Mouse (Mus musculus) heart, embryonic 10.5 days (tissue): ENCODE data around the gene Stard8. TPM values are rescaled to one million over a fixed set of nuclear protein-coding genes. Genes with fewer than 3 reads are reported as not detected.
"Not testable (repeated sequence)": the region's sequence is repeated elsewhere in the genome, so short reads cannot be mapped to it uniquely, and the experiment has no call there.

Source experiments
- DNase-seq: peaks from one replicate; pipeline ENCODE4 v3.0.0-alpha.2; 2017; ENCODE audit warnings: low spot score
- H3K27ac ChIP-seq: fragments of 300-500 bp; sonication (generic); 2 replicates; pipeline ENCODE4 v1.5.1; 2016; ENCODE audit warnings: mild to moderate bottlenecking
- H3K27me3 ChIP-seq: fragments of 300-500 bp; sonication (generic); 2 replicates; pipeline ENCODE4 v1.6.1; 2016; ENCODE audit warnings: mild to moderate bottlenecking; ENCODE audit not compliant: poor library complexity, insufficient read depth, severe bottlenecking
- H3K36me3 ChIP-seq: fragments of 300-500 bp; sonication (generic); 2 replicates; pipeline ENCODE4 v1.6.1; 2016; ENCODE audit warnings: mild to moderate bottlenecking, moderate library complexity
- H3K4me1 ChIP-seq: fragments of 300-500 bp; sonication (generic); 2 replicates; pipeline ENCODE4 v1.6.1; 2016; ENCODE audit warnings: mild to moderate bottlenecking
- H3K4me3 ChIP-seq: fragments of 300-500 bp; sonication (generic); 2 replicates; pipeline ENCODE4 v1.5.1; 2016; ENCODE audit warnings: mild to moderate bottlenecking, moderate library complexity
- H3K9me3 ChIP-seq: fragments of 300-500 bp; sonication (generic); 2 replicates; pipeline ENCODE4 v1.6.1; 2016; ENCODE audit warnings: mild to moderate bottlenecking, moderate library complexity
- WGBS: fragments of 180-500 bp; shearing (Covaris S2); methylation state at CpG from one replicate; pipeline ENCODE4 v1.1.7; 2016; 5-methylcytosine and 5-hydroxymethylcytosine counted together
- polyA plus RNA-seq: library from polyadenylated mRNA; unstranded; fragments of >200 nt; fragmentation: Nextera tagmentation; extraction: Ambion mirVana; gene quantifications from 2 replicates; pipeline ENCODE4 v1.2.1, GENCODE M21; 2016

The Stard8 gene
- polyA plus RNA-seq = 19.7 and 23.1 TPM in 2 replicates

- Histone ChIP-seq H3K27ac (peak within 1 kb of the TSS; percentile 71), H3K9me3 (no peaks in the 10 kb centered on the region), H3K27me3 (peaks cover 18% of the 10 kb centered on the region; the same call in 1 of the 2 replicates), H3K36me3 (no peaks in the 10 kb centered on the region), H3K4me3 (peak within 1 kb of the TSS; percentile 35; the same call in 1 of the 2 replicates), H3K4me1 (peaks cover 13% of the 10 kb centered on the region)
- DNase-seq = no peak
- WGBS = 32% methylated on average over 9 of the region's 9 CpGs
These were observed at the start of gene Stard8 for GRCm38 (mm10) chrX:99003046-99003445. Gene Stard8, plus strand, starts transcription at chrX:99003248.

GRCm38 (mm10) chrX:98953941-98954340 lies 49.1 kb upstream of the Stard8 start:
- WGBS = 27% methylated on average over 5 of the region's 6 CpGs

GRCm38 (mm10) chrX:98958287-98958686 lies 44.8 kb upstream of the Stard8 start:
- Histone ChIP-seq H3K27me3 (no peaks in the 10 kb centered on the region), H3K36me3 (no peaks in the 10 kb centered on the region), H3K27ac (no peak overlapping the region), H3K9me3 (no peaks in the 10 kb centered on the region), H3K4me1 (no peaks in the 10 kb centered on the region), H3K4me3 (no peak overlapping the region)
- WGBS = 88% methylated on average over 9 of the region's 9 CpGs
- DNase-seq = no peak

More at GRCm38 (mm10) chrX:98953941-98954340, 49.1 kb upstream of the Stard8 start:
- Histone ChIP-seq H3K4me3 (no peak overlapping the region), H3K36me3 (no peaks in the 10 kb centered on the region), H3K27ac (no peak overlapping the region), H3K27me3 (no peaks in the 10 kb centered on the region), H3K4me1 (no peaks in the 10 kb centered on the region), H3K9me3 (no peaks in the 10 kb centered on the region)
- DNase-seq = no peak

- no peak for DNase-seq
- WGBS = 71% methylated on average over 4 of the region's 4 CpGs
- Histone ChIP-seq H3K4me3 (no peak overlapping the region), H3K4me1 (no peaks in the 10 kb centered on the region), H3K27me3 (no peaks in the 10 kb centered on the region), H3K36me3 (no peaks in the 10 kb centered on the region), H3K27ac (no peak overlapping the region), H3K9me3 (no peaks in the 10 kb centered on the region)
These were observed 44.0 kb upstream of the Stard8 start for GRCm38 (mm10) chrX:98959050-98959449.

- Histone ChIP-seq H3K27ac (no peak overlapping the region), H3K9me3 (no peaks in the 10 kb centered on the region), H3K27me3 (no peaks in the 10 kb centered on the region), H3K36me3 (no peaks in the 10 kb centered on the region), H3K4me3 (no peak overlapping the region), H3K4me1 (no peaks in the 10 kb centered on the region)
- DNase-seq = no peak
These were observed 39.3 kb upstream of the Stard8 start for GRCm38 (mm10) chrX:98963742-98964141.

- H3K9me3 ChIP-seq = no peaks in the 10 kb centered on the region
- H3K4me3 ChIP-seq = no peak overlapping the region
- H3K36me3 ChIP-seq = no peaks in the 10 kb centered on the region
- no peak for DNase-seq
- H3K27ac ChIP-seq = no peak overlapping the region
- no peaks in the 10 kb centered on the region for H3K27me3 ChIP-seq
- H3K4me1 ChIP-seq = no peaks in the 10 kb centered on the region
These were observed 38.5 kb upstream of the Stard8 start for GRCm38 (mm10) chrX:98964513-98964912.

- not testable (repeated sequence) for DNase-seq, H3K36me3 ChIP-seq, H3K27me3 ChIP-seq, H3K4me3 ChIP-seq, H3K4me1 ChIP-seq, H3K27ac ChIP-seq, H3K9me3 ChIP-seq
- 46% methylated on average over 5 of the region's 5 CpGs for WGBS
These were observed 16.4 kb upstream of the Stard8 start for GRCm38 (mm10) chrX:98986611-98987010.

- H3K9me3 ChIP-seq = no peaks in the 10 kb centered on the region
- 0 out of 2 replicates have a peak, but pooled peaks cover 3% of the 10 kb centered on the region for H3K4me1 ChIP-seq
- H3K27ac ChIP-seq = no peak overlapping the region
- no peaks in the 10 kb centered on the region; the same call in 1 of the 2 replicates for H3K27me3 ChIP-seq
- DNase-seq = no peak
- H3K36me3 ChIP-seq = no peaks in the 10 kb centered on the region
- 34% methylated on average over 6 of the region's 6 CpGs for WGBS
- H3K4me3 ChIP-seq = no peak overlapping the region
These were observed 13.5 kb upstream of the Stard8 start for GRCm38 (mm10) chrX:98989574-98989973.

GRCm38 (mm10) chrX:99002065-99002464 lies 983 bp upstream of the Stard8 start:
- Histone ChIP-seq H3K27me3 (peaks cover 18% of the 10 kb centered on the region; the same call in 1 of the 2 replicates), H3K27ac (peak overlapping the region; percentile 71; the same call in 1 of the 2 replicates), H3K36me3 (no peaks in the 10 kb centered on the region), H3K4me3 (no peak overlapping the region), H3K4me1 (peaks cover 13% of the 10 kb centered on the region), H3K9me3 (no peaks in the 10 kb centered on the region)
- WGBS = 62% methylated on average over 6 of the region's 6 CpGs
- DNase-seq = no peak

- no peak overlapping the region for H3K27ac ChIP-seq
- no peaks in the 10 kb centered on the region for H3K36me3 ChIP-seq
- DNase-seq = no peak
- 77% methylated on average over 5 of the region's 5 CpGs for whole genome bisulfite sequencing
- no peak overlapping the region for H3K4me3 ChIP-seq
- 0 out of 2 replicates have a peak, but pooled peaks cover 8% of the 10 kb centered on the region for H3K4me1 ChIP-seq
- H3K9me3 ChIP-seq = no peaks in the 10 kb centered on the region
- peaks cover 7% of the 10 kb centered on the region; the same call in 1 of the 2 replicates for H3K27me3 ChIP-seq
These were observed 7.5 kb downstream of the Stard8 start for GRCm38 (mm10) chrX:99010581-99010980.

GRCm38 (mm10) chrX:99011281-99011680 lies 8.2 kb downstream of the Stard8 start:
- no peaks in the 10 kb centered on the region for H3K36me3 ChIP-seq
- H3K4me1 ChIP-seq = 0 out of 2 replicates have a peak, but pooled peaks cover 8% of the 10 kb centered on the region
- no peak overlapping the region for H3K27ac ChIP-seq
- H3K9me3 ChIP-seq = no peaks in the 10 kb centered on the region
- 34% methylated on average over 3 of the region's 3 CpGs for WGBS
- DNase-seq = no peak
- H3K4me3 ChIP-seq = no peak overlapping the region
- H3K27me3 ChIP-seq = peaks cover 7% of the 10 kb centered on the region; the same call in 1 of the 2 replicates

GRCm38 (mm10) chrX:99012486-99012885 lies 9.4 kb downstream of the Stard8 start:
- Histone ChIP-seq H3K4me3 (no peak overlapping the region), H3K27ac (peak overlapping the region; percentile 42; the same call in 1 of the 2 replicates), H3K27me3 (peaks cover 15% of the 10 kb centered on the region; the same call in 1 of the 2 replicates), H3K36me3 (no peaks in the 10 kb centered on the region), H3K4me1 (peaks cover 12% of the 10 kb centered on the region), H3K9me3 (no peaks in the 10 kb centered on the region)
- WGBS = 56% methylated on average over 3 of the region's 3 CpGs
- DNase-seq = no peak

GRCm38 (mm10) chrX:99015705-99016104 lies 12.7 kb downstream of the Stard8 start:
- 66% methylated on average over 2 of the region's 2 CpGs for WGBS
- Histone ChIP-seq H3K27me3 (peaks cover 33% of the 10 kb centered on the region; the same call in 1 of the 2 replicates), H3K9me3 (no peaks in the 10 kb centered on the region), H3K36me3 (no peaks in the 10 kb centered on the region), H3K4me1 (peaks cover 16% of the 10 kb centered on the region), H3K4me3 (no peak overlapping the region), H3K27ac (no peak overlapping the region)
- no peak for DNase-seq

- Histone ChIP-seq H3K27me3 (peaks cover 44% of the 10 kb centered on the region; the same call in 1 of the 2 replicates), H3K4me3 (no peak overlapping the region), H3K27ac (no peak overlapping the region), H3K4me1 (peaks cover 12% of the 10 kb centered on the region), H3K36me3 (no peaks in the 10 kb centered on the region), H3K9me3 (no peaks in the 10 kb centered on the region)
- no peak for DNase-seq
- WGBS = 38% methylated on average over 8 of the region's 8 CpGs
These were observed 13.9 kb downstream of the Stard8 start for GRCm38 (mm10) chrX:99016987-99017386.
